In genomic region chr9:89970886-89971486, GRCm38 (mm10) we compare ENCODE assay signal across 19 mouse cellular contexts.
DNase-seq lines count a peak whose midpoint lies in the region; ATAC-seq lines count a peak whose summit lies in the region.
"Had no signal": no experiment of that assay in that cellular context is flagged by ENCODE, and none has a peak within 500 bp of the region (broad histone marks: within the 10 kb centered on the region; RNA-seq: fewer than 3 reads in every experiment).

No protein-coding gene starts in this region.

- H3K27ac ChIP-seq in heart, embryonic 11.5 days (ENCODE audit: low read depth, low read length): no peak overlapping the region
- H3K27ac ChIP-seq: forebrain, embryonic 12.5 days; heart, embryonic 10.5 days; heart, embryonic 15.5 days; hindbrain, embryonic 13.5 days; hindbrain, postnatal 0 days had no signal

- H3K4me1 ChIP-seq in heart, embryonic 11.5 days (ENCODE audit: control insufficient read depth, insufficient read depth, low read length): no peaks in the 10 kb centered on the region; the same call in 1 of the 2 replicates
- H3K4me1 ChIP-seq: forebrain, embryonic 12.5 days; hindbrain, embryonic 13.5 days had no signal

- ATAC-seq in heart, embryonic 11.5 days (replicated peaks; ENCODE audit: insufficient number of reproducible peaks, low FRiP score, low TSS enrichment): no peak
- peak; percentile 69 for ATAC-seq in granulocyte monocyte progenitor cell, adult 5-6 weeks (replicated peaks; ENCODE audit: poor library complexity, severe bottlenecking)
- no peak for ATAC-seq in erythroblast, adult 5-6 weeks (replicated peaks; ENCODE audit: low FRiP score, poor library complexity, severe bottlenecking)
- ATAC-seq: forebrain, embryonic 16.5 days; hindbrain, postnatal 0 days had no signal

- H3K36me3 ChIP-seq in heart, embryonic 11.5 days (ENCODE audit: control insufficient read depth, insufficient read depth, low read length): no peaks in the 10 kb centered on the region
- H3K36me3 ChIP-seq: forebrain, embryonic 12.5 days; heart, embryonic 10.5 days; heart, embryonic 15.5 days; hindbrain, embryonic 13.5 days had no signal

- DNase-seq in heart, adult 11 months: peak; percentile 82
- DNase-seq in right cerebral cortex, postnatal 25 days: peak; percentile 2
- DNase-seq in right cerebral cortex, adult 18-20 months: no peak
- DNase-seq in cerebellum, adult 11 months: no peak
- DNase-seq: adrenal gland, postnatal 10 days; cerebellum, adult 11-12 months; cerebellum, adult 9-10 months; gastrocnemius, postnatal 25 days; heart, adult 18-20 months; heart, postnatal 14 days had no signal

- no peaks in the 10 kb centered on the region for H3K27me3 ChIP-seq in heart, embryonic 11.5 days (ENCODE audit: control insufficient read depth, insufficient read depth, low read length)

- H3K9ac ChIP-seq in heart, embryonic 11.5 days (ENCODE audit: low read depth, low read length): no peak overlapping the region
- H3K9ac ChIP-seq: forebrain, embryonic 12.5 days; heart, embryonic 15.5 days; hindbrain, embryonic 13.5 days had no signal

- WGBS in heart, embryonic 11.5 days (ENCODE audit: insufficient replicate concordance): 61% methylated on average over 11 of the region's 11 CpGs

- no peaks in the 10 kb centered on the region for H3K9me3 ChIP-seq in heart, embryonic 11.5 days (replicated peaks; ENCODE audit: control insufficient read depth, low read length)
- H3K9me3 ChIP-seq: forebrain, embryonic 12.5 days; heart, embryonic 10.5 days; heart, embryonic 15.5 days; hindbrain, embryonic 13.5 days had no signal

- no peak overlapping the region for H3K4me3 ChIP-seq in heart, embryonic 11.5 days (ENCODE audit: low read depth, low read length)
- H3K4me3 ChIP-seq: forebrain, embryonic 12.5 days; heart, embryonic 10.5 days; heart, embryonic 15.5 days; hindbrain, embryonic 13.5 days had no signal

- no peak overlapping the region for H3K4me2 ChIP-seq in heart, embryonic 11.5 days
- H3K4me2 ChIP-seq: forebrain, embryonic 12.5 days; heart, embryonic 15.5 days; hindbrain, embryonic 13.5 days had no signal

Comparison
In these comparisons a context has a peak if more than half of its experiments do, and no peak if none do; other contexts are left out.
1. DNase-seq: peak in heart, adult 11 months (single experiment) and right cerebral cortex, postnatal 25 days (single experiment); none in right cerebral cortex, adult 18-20 months (single experiment) and cerebellum, adult 11 months (single experiment).